Mouse (Mus musculus): ENCODE measurements at regions not wholly inside any gene's neighbourhood (a gene's known extent, or its start where the extent isn't known, plus 50 kb on each side); places are given as distances from the start of the nearest gene placed in this dataset.
A peak's percentile ranks its signal among the peaks of the same experiment; 100 is the strongest.
"Not testable (repeated sequence)": the region's sequence is repeated elsewhere in the genome, so short reads cannot be mapped to it uniquely, and the experiment has no call there.

DNA sequence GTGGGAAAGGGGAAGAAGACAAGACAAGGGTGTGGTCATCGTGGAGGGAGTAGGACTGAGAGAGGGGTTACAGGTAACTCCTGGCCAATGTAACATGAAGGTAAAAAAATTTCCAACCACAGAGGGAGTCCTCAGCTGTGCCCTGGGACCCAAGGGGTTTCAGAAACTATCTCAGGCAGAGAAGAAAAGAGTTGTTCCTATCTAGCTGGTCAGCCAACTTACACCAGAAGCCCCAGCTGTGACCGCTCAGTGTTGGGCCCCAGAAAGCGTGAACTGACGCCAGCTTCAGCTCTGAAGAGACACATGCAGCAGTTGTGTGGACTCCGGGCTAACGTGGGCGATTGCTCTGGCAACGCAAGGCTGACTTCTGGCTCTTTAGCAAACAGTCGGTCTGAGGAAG, 52.2 kb downstream of the Rhob start:
- DNase-seq = peak; percentile 40
- intact Hi-C loops (cut with DNase I) = no loop called here

DNA sequence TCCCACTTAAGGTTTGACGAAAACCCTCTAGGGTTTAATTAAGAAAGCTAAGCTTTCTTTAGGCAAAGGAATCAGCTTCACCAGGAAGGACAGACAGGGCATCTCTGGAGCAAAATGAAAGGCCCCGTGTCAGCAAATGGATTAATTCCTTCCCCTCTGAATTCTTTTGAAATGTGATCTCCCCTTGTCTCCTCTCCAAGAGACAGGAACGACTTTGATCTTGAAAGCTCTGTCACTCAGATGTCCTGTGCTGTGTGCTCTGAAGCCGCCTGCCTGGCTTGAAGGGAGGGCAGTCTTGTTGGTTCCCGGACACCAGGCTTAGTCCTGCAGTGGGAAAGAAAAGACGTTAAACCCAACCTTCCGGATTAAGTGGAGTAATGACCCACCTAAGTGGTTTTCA, 52.8 kb downstream of the Rhob start:
- intact Hi-C loops (cut with DNase I) = no loop called here
- no peak for DNase-seq

DNA sequence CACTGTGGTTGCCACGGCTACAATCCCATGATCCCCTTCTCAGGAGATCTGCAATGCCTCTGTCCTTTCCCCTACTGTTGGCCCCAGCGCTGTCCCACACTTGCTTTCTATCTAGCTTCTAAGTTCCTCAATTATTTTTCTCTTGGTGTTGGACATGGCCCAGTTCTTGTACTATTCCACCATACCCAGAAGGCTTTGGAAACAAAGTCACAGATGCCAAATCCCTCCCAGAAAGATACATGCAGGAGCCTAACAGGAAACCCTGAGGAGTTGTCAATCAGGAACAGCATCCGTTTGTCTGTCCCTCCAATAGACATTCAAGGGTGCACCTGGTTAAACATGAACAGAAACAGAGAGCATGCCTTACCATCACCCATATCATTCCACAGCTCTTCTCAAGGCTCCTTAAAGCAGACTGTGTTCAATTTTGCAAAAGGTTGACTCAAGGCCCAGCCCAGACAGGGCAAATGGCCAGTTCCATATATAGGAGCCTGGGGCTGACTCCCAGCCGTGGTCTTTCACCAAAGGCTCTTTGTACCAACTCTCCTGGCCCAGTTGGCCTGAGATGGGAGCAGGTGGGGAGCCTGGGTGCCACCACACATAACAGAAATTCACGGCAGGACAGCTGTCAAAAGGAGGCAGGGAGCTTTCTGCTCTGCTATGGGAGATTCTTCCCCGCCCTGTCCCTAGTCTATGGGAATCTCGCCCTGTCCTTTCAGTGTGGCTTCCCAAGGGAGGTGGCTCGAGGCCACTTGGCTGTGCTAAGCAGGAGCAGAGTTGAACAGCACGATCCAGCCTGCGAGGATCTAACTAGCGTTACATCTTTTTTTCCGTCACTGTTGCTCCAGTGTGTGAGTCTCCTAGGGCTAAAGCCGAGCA, 54.6 kb downstream of the Rhob start:
- intact Hi-C loops (cut with DNase I) = no loop called here
- DNase-seq = peak; percentile 27

DNA sequence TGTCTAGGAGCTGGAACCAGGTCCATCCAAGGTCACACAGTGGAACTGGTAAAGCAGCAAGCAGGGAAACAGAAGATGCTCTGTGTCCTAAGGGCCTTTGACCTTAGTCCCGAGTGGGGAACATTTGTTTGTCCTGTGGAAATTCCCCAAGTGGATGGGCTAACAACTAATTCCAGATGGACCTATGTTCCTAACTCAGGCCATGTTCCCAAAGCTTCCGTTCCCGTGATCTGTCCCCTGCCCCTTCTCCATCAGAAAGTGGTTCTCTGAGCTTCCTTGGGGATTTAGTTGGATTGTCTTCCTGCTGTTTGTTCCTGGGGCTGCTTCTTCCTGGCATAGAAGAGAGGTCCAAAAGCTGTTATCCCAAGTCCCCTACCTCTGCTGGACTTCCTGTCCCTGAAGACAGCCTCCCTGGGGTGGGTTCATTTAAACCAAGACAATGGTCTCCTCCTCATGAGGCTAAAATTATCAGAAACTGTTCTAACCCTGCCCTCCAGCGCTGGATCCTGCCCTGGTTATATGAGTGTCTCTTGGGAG, 55.8 kb downstream of the Rhob start:
- no peak for DNase-seq
- intact Hi-C loops (cut with DNase I) = no loop called here

DNA sequence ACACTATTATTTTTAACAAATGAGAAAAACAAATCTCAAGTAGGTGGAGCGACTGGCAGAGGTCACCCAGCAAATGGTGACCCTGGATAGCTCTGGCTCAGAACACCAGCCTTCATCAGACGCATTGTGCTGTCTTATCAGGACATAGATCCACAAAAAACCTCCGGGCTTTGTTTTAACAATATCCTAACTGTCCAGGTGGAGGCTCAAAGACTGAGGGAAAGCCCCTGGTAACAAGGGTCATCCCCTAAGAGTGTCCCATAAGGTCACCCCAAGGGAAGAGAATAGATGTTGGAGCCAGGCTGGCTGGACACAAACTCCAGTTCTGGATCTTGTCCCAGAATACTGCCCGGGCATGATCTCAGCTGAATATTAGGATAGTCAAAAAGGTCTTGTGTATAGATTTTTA, 56.6 kb downstream of the Rhob start:
- no peak for DNase-seq
- intact Hi-C loops (cut with DNase I) = no loop called here

DNA sequence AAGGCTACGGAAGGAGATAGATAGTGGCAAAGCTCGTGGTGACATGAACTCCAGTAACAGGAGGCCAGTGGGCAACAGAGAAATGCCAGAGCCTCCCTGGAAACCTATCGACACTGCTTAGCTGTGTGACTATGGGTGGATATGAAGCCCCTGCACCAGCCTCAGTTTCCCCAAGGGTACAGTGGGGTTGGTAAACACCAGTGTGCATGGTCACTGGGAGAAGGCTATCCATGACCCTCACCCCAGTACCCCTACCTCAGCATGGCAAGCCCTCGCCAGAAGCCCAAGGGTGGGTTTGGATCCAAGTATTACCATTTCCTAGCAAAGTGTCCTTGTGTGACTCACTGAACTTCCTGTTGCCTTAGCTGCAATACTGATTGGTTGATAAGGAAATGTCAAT, 58.5 kb downstream of the Rhob start:
- intact Hi-C loops (cut with DNase I) = no loop called here
- no peak for DNase-seq

DNA sequence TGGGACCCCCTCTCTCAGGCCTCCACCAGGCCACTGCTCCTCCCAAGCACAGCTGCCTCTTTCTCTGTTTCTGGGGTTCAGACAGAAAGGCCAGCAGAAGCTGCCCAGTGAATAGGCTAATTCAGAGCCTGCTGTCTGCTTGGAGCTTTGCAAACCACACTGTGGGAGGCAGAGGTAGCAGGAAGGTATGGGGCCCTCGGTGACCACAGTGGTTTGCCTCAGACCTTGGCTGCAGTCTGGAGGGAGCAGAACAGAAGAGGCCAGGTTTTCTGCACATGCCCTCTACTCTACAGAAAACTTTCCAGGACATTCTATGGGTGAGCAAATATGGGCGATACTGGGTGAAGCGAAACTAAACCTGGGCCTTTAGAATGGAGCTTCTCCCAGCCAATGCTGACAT, 59.4 kb downstream of the Rhob start:
- no peak for DNase-seq
- intact Hi-C loops (cut with DNase I) = no loop called here

DNA sequence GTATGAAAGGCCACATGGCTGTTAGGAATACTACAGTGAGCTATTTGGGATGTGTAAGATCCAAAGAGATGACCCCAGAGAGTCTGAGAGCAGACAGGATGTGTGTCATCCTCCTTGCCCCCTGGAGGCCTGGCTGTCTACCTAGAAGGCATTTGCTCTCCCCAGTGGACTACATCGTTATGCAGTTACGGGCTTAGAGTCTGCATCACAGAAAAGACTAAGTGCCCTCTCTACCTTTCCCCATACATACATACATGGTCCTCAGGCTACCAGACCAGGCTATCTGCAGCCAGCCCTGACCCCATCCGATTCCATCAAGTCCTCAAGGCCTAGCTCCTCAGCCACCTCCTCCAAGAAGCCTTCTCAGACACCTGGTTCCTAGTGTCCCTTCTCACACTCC, 59.9 kb downstream of the Rhob start:
- intact Hi-C loops (cut with DNase I) = no loop called here
- no peak for DNase-seq

DNA sequence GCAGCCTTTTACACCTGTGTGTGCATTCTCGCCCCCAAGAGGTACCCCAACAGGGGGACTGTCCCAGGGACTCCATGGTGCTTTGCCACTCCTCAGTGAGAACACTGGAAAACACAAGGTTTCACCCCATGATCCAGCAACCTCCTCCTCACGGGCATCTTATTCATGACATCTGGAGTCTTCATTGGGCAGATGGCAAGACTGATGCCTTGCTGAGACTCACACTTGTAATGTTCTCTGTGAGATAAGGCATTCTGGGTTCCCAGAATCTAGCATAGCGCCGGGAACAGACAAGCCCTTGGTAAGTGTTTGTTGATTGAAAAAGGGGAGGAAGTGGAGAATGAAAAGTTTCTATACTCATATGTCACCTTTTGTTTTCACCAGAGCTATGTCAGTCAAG, 60.3 kb downstream of the Rhob start:
- no peak for DNase-seq
- intact Hi-C loops (cut with DNase I) = no loop called here

DNA sequence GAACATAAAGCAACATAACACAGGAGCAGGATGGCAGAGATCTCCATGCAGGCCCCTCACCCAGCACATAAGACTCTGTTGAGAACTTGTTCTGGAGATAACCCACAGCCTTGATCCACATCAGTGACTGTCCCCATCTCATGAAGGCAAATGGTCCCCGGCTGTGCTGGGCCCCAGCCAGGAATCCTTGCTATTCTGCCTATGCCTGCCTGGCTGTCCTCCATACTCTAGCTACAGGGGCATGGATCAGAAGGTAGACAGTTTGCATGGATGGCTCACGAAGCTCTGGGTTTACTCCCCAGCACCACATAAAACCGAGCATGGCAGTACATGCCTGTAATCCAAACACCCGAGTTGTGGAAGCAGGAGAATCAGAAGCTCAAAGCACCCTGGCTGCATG, 61.2 kb downstream of the Rhob start:
- DNase-seq = peak; percentile 68
- intact Hi-C loops (cut with DNase I) = no loop called here

DNA sequence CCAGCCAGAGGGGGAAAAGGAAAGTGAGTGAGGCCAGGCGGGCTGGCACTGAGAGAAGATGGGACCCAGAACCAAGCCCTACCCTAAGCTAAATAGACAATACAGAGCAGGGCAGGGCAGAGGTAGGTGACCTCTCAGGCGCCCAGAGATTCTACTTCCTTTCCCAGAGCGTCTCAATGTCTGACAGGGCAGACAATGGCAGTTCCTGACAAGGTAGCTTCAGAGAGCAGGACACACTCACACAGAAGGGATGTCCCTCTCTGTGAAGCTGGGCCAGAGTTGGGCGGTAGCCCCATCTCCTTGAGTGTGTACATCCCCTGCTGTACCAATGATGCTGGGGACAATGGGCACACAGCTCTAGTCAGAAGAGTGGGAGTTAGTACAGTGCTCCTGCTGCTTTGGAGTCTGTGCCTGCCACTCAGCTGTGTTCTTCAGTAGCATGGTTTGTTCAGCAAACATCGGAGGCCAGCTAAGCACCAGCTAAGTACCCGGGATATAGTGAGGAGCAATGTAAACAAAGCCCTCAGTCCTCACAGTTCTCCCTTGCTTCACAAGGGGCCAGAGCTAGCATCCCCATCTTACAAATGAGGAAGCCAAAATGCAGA, 62.7 kb downstream of the Rhob start:
- DNase-seq = no peak
- intact Hi-C loops (cut with DNase I) = no loop called here

DNA sequence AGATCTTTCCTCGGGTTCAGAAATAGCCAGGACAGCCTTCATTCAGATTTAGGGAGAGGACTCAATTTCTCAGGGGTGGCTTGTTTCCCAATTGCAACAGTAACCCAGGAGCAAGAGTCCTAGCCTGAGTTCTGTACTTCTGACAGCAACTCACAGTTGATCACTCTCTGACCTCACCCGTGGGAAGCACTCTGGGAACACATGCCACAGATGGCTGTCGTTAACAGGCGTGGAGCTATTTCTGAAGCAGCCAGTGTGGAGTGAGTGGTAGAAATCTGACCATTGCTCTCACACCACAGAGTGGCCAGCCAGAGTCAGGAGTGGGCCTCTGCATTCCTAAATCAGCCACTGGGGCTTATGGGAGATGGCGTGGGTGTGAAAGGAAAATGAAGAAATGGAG, 63.3 kb downstream of the Rhob start:
- intact Hi-C loops (cut with DNase I) = no loop called here
- DNase-seq = no peak

DNA sequence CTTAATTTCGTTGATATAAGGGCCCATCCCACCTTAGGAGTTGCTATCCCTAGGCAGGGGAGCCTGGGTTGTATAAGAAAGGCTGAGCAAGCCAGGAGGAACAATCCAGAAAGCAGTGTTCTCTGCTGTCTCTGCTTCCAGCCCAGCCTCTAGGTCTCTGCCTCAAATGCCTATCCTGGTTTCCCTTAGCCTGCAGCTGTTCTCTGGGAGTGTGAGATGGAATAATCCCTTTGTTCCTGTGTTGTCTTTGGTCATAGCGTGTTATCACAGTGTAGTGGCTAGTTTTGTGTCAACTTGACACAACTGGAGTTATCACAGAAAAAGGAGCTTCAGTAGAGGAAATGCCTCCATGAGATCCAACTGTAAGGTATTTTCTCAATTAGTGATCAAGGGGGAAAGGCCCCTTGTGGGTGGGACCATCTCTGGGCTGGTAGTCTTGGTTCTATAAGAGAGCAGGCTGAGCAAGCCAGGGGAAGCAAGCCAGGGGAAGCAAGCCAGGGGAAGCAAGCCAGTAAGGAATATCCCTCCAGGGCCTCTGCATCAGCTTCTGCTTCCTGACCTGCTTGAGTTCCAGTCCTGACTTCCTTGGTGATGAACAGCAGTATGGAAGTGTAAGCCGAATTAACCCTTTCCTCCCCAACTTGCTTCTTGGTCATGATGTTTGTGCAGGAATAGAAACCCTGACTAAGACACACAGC, 64.0 kb downstream of the Rhob start:
- intact Hi-C loops (cut with DNase I); DNase-seq: not testable (repeated sequence)

DNA sequence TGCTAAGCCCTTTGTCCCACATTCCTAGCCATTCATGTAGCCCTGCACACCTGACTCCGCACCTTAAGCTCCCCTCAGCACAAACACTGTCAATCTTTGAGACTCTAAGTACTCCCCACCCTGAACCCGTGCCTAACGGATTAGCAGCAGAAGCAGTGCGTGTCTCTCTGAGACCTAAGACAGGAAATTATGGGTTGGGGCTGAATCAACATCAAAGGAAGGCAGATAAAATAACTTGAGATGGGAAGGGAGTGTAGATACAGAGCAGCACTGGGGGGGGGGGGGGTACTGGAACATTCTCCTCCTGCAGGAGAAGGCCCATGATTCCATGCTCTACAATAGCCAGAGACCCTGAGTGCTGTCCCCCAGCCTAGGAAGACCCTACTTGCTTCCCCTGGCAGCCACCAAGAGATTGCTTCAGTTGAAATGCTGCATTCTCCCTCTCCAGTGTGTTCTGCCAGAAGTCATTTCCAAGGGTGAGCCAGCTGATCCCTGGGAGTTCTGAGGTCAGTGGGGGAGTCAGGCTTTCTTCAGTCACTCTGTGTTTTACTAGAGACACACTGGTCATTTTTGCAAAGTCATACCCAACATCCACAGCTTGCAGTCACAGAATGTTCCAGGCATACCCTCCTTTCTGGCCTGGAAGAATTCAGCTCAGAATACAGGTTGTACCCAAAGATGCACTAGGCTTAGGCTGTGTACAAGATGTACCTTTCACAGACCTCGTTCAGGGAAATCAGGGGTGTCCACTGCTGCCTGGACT, 71.4 kb downstream of the Rhob start:
- intact Hi-C loops (cut with DNase I) = no loop called here
- no peak for DNase-seq

DNA sequence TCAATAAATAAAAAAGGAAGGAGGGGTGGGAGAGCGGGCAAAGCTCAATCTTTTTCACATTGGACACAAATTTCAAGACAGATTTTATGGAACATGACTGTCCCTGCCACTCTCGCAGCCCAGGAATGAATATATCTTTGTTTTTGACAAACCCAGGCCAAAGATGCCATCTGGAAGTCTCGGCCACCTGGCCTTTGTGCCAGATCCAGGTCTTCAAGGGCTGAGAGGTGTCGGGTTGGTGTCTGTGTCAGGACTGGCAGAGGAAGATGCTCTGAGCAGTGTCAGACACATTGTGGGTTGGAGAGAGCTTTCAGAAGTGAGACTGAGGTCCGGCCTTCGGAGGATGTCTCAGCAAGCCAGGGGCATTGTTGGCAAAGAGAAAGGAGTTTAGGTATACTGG, 75.3 kb downstream of the Rhob start:
- intact Hi-C loops (cut with DNase I) = no loop called here
- DNase-seq = peak; percentile 23

DNA sequence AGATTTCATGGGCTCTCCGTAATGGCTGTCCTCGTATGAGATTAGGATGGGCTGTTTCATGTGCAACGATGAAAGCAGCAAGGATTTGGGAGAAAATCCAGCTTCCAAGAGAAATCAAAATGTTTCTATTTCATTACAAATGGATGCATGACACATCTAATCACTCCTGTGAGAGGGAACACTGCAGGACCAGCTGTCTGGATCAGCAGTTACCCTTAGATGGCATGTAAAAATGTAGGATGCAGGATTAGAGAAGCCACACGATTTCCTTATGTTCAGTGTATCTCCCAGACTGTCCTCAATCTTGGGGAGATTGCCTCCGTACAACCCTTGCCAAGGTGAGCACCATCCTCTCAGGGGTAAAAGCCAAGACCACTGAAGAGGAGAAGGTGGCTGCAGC, 77.1 kb downstream of the Rhob start:
- intact Hi-C loops (cut with DNase I) = no loop called here

DNA sequence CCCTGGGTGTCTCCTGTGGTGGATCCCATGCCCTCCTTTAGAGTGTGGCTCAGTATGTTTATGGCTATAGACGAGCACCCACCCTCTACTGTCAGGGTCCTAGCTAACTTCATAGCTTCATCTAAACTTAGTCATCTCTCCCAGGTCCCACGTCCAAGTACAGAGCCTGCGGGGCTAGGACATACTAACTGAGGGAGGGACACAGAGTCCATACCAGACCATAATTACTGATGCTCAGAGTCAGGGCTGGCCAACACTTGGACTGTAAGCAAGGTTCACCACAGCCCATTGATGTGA, 78.6 kb downstream of the Rhob start:
- DNase-seq = no peak
- intact Hi-C loops (cut with DNase I) = no loop called here

More for the DNA sequence above, 77.1 kb downstream of the Rhob start:
- no peak for DNase-seq

DNA sequence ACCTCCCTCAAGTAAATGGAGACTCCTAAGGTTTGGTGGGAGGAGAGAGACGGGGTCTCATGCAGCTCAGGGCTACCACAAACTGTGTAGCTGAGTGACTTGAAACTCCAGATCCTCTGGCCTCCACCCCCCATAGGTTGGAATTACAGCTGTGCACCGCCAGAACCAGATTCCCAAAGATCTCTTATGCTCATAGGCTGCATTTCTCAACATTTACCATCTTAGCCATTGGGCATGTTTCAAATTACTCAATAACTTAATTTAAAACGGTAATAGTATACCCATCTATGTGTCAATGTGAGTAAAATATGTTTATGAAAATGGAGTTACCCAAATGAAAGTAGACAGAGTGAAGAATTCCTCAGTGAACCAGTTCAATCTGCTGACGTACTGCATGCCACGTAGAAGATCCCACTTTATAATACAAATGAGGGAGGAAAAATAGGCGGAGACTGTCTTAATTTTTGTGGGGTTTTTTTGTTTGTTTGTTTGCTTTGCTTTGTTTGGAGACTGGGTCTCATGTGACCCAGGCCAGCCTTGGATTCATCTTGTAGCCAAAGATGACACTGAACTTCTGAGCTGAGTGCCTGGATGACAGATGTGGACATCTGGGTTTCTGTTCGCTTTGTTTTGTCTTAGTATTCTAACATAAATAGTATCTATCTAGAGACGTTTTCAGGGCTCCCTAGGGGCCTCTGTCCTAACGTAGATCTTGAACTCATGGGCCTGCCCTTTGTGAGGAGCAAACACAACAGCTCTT, 79.1 kb downstream of the Rhob start:
- no peak for DNase-seq
- intact Hi-C loops (cut with DNase I) = no loop called here

DNA sequence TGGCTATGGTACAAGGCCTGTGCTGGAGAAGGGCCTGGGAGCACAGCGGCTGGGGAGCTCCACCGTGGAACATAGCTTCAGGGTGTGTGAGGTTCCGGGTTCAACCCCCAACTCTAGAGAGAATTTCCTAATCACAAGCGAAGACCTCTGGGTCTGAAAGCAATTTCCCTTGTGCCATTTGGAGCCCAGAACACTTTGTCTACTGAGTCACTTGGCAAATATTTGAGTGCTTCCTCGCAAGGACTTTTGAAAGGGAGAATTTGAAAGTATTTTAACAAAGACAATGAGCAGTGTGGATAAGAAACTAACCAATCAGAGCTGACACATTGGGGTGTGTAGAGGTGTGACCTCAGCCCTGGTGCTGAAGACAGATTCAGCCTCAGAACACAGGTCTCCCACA, 80.9 kb downstream of the Rhob start:
- no peak for DNase-seq
- intact Hi-C loops (cut with DNase I) = no loop called here

DNA sequence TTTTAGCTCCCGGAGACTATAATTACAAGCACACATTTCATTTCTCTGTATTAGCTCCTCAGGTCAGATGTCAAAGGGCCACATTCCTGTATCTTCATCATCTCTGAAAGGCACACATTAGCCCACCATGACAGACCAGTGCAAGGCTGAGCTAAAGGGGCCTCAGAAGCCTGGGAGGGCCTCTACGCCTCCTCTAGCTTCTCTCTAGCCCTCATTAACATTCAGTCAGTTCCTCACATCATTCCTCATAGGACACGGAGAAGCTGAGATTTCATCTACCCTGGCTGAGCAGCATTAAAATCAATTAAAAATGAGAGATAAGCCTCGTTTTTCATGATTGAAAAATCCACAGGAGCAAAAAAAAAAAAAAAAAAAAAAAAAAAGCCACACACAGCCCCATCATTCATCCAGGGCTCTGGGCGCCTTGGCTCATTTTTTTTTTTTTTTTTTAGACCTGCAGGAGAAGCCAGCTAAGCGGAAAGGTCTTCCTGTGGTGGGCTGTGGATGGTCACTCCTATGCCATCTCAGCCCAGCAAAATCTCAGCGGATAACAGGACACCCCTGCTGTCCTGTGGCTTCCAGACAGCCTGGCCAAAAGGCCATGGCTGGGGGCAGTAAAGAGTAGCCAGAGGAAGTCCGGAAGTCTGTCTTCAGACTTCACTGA, 82.5 kb downstream of the Rhob start:
- intact Hi-C loops (cut with DNase I) = no loop called here
- no peak for DNase-seq

All from left cerebral cortex, postnatal 4 days (tissue).